Mouse (Mus musculus) intestine, embryonic 16.5 days (tissue): ENCODE data around the gene Slc30a7. TPM values are rescaled to one million over a fixed set of nuclear protein-coding genes. Genes with fewer than 3 reads are reported as not detected.

Source experiments
- ATAC-seq: fragments of 200-750 bp; cut with Nextera tagmentation; 2 replicates; pipeline ENCODE4 v1.8.0; 2017; ENCODE audit warnings: moderate TSS enrichment, moderate library complexity
- H3K27ac ChIP-seq: fragments of 300-500 bp; sonication (generic); 2 replicates; pipeline ENCODE4 v1.5.1; 2014; ENCODE audit warnings: mild to moderate bottlenecking, low read length
- H3K27me3 ChIP-seq: fragments of 300-500 bp; sonication (generic); replicated peaks from 2 replicates; pipeline ENCODE4 v1.6.1; 2014; ENCODE audit warnings: low read length, control low read depth, mixed read lengths; ENCODE audit not compliant: control insufficient read depth, insufficient read depth
- H3K36me3 ChIP-seq: fragments of 300-500 bp; sonication (generic); 2 replicates; pipeline ENCODE4 v1.6.1; 2014; ENCODE audit warnings: low read length, control low read depth; ENCODE audit not compliant: control insufficient read depth, insufficient read depth
- H3K4me1 ChIP-seq: fragments of 300-500 bp; sonication (generic); 2 replicates; pipeline ENCODE4 v1.6.1; 2014; ENCODE audit warnings: low read length, control low read depth, mixed read lengths; ENCODE audit not compliant: control insufficient read depth, insufficient read depth
- H3K4me2 ChIP-seq: fragments of 300-500 bp; sonication (generic); 2 replicates; pipeline ENCODE4 v1.6.1; 2014; ENCODE audit warnings: low read depth, low read length, control low read depth
- H3K4me3 ChIP-seq: fragments of 300-500 bp; sonication (generic); 2 replicates; pipeline ENCODE4 v1.5.1; 2014; ENCODE audit warnings: mild to moderate bottlenecking, low read length
- H3K9ac ChIP-seq: fragments of 300-500 bp; sonication (generic); 2 replicates; pipeline ENCODE4 v1.6.1; 2014; ENCODE audit warnings: low read depth, low read length
- H3K9me3 ChIP-seq: fragments of 300-500 bp; sonication (generic); 2 replicates; pipeline ENCODE4 v1.6.1; 2016; ENCODE audit warnings: low read length, control low read depth; ENCODE audit not compliant: control insufficient read depth
- WGBS: fragments of 180-500 bp; shearing (Covaris S2); extraction: QIAGEN DNeasy Blood & Tissue Kit; methylation state at CpG from one replicate; pipeline ENCODE4 v1.1.7; 2014; 5-methylcytosine and 5-hydroxymethylcytosine counted together
- microRNA-seq: library from miRNA; unstranded; fragments of <30 nt; microRNA quantifications from one replicate; pipeline ENCODE4, GENCODE M21; 2016
- polyA plus RNA-seq: library from polyadenylated mRNA; unstranded; fragments of >200 nt; fragmentation: Nextera tagmentation; extraction: Ambion mirVana; gene quantifications from 2 replicates; pipeline ENCODE4 v1.2.1, GENCODE M21; 2015

The Slc30a7 gene
- polyA plus RNA-seq, 1 experiment from 2014 or later = 36.2 TPM

- 79% methylated on average over 9 of the region's 9 CpGs for WGBS
- H3K27me3 ChIP-seq = no peaks in the 10 kb centered on the region
- no peaks in the 10 kb centered on the region for H3K4me1 ChIP-seq
- no peak overlapping the region for H3K9ac ChIP-seq
- no peak overlapping the region for H3K27ac ChIP-seq
- no peak overlapping the region for H3K4me3 ChIP-seq
- H3K36me3 ChIP-seq = peaks cover 3% of the 10 kb centered on the region; the same call in 1 of the 2 replicates
- H3K9me3 ChIP-seq = no peaks in the 10 kb centered on the region
- H3K4me2 ChIP-seq = no peak overlapping the region
- ATAC-seq = no peak
Measured at GRCm38 (mm10) chr3:115902301-115902956, 104.8 kb downstream of the Slc30a7 start.

DNA sequence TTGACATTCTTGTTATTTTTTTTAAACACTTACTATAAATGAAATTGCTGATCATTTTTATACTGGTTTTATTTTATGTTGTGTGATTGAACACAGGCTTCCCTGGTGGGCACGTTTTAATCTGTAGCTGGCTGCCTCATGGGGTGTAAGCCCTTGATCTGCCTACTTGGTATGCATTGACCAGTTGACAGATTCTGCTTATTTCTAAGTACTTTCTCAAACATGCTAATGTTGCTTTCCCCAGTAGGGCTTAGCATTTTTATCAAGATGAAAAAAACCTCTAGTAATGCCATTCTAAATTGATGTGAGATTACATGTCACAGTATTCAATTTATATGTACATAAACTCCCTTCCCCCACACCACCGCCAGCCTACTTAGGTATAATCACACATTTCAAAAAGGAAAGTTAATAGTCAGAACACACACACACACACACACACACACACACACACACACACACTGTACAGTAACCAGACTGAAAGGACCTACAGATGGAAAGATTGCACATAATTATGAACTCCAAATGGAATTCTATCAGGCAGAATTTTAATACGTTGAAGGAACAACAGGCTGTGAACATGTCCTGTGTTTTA is 108.8 kb downstream of the Slc30a7 start:
- Histone ChIP-seq H3K9me3 (no peaks in the 10 kb centered on the region), H3K27ac (no peak overlapping the region), H3K9ac (no peak overlapping the region), H3K36me3 (peaks cover 3% of the 10 kb centered on the region; the same call in 1 of the 2 replicates), H3K4me3 (no peak overlapping the region), H3K27me3 (no peaks in the 10 kb centered on the region), H3K4me1 (no peaks in the 10 kb centered on the region), H3K4me2 (no peak overlapping the region)
- ATAC-seq = no peak
- WGBS = 83% methylated on average over 3 of the region's 3 CpGs

DNA sequence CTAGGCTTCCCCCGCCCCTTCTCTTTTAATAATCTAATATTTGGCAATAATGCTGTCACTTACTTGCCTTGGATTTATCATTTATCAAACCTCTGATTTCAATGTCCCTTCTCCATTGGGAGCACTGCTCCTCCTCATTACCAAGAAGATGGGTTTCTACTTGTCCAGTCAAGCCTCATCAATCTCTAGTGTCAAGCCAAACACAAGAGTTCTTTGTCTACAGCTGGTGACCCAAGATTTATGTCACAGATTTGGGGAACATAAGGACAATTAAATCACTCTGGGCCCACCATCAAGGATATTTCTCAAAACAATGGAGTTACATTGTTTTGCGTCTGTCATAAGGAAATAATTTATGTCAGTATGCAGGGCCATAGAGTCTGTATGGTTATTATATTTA is 114.0 kb downstream of the Slc30a7 start:
- ATAC-seq = no peak
- Histone ChIP-seq H3K4me2 (no peak overlapping the region), H3K9me3 (no peaks in the 10 kb centered on the region), H3K9ac (no peak overlapping the region), H3K27me3 (no peaks in the 10 kb centered on the region), H3K4me1 (0 out of 2 replicates have a peak, but pooled peaks cover 2% of the 10 kb centered on the region), H3K4me3 (no peak overlapping the region), H3K27ac (no peak overlapping the region), H3K36me3 (no peaks in the 10 kb centered on the region)
- WGBS = 86% methylated on average over 2 of the region's 2 CpGs

DNA sequence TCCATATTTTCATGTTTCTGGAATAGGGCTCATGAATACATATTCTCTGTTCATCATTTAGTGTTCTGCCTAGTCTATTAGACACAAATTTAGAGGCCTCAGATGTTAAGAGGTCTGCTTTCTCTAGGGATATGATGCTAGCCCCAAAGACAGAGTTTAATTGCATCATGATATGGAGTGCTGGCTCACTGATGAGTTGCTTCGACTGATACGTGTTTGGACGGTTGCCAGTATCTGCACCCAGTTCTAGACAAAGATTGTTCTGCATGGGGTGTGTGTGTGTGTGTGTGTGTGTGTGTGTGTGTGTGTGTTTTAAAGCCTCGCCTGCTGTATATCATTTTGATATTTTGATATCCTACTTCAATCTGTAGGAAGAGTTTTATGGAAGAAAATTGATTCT is 114.9 kb downstream of the Slc30a7 start:
- H3K9me3 ChIP-seq = no peaks in the 10 kb centered on the region
- WGBS = 78% methylated on average over 4 of the region's 4 CpGs
- no peak overlapping the region for H3K27ac ChIP-seq
- no peak overlapping the region for H3K9ac ChIP-seq
- 0 out of 2 replicates have a peak, but pooled peaks cover 2% of the 10 kb centered on the region for H3K4me1 ChIP-seq
- H3K4me2 ChIP-seq = no peak overlapping the region
- no peaks in the 10 kb centered on the region for H3K36me3 ChIP-seq
- no peak overlapping the region for H3K4me3 ChIP-seq
- no peak for ATAC-seq
- H3K27me3 ChIP-seq = no peaks in the 10 kb centered on the region

Small RNA genes lying within 50 kb of the gene (microRNA-seq; reads per million reads assigned to microRNA genes)
- not detected for gene Mir669n

Other genes starting within 250 kb of the Slc30a7 start
- 24.3 and 28.8 TPM in 2 replicates for gene Dph5, start 119.6 kb downstream of the Slc30a7 start, polyA plus RNA-seq
- 14.9 and 17.0 TPM in 2 replicates for gene Extl2, start 56 bp upstream of the Slc30a7 start, polyA plus RNA-seq
- 17.9 and 19.3 TPM in 2 replicates for gene Vcam1, start 122.3 kb upstream of the Slc30a7 start, polyA plus RNA-seq
- gene Gpr88, start 246.1 kb upstream of the Slc30a7 start, polyA plus RNA-seq = 0.77 and 1.1 TPM in 2 replicates